Mouse (Mus musculus): Measurements from ENCODE around the gene Pip4p1.

Pip4p1 gene

GRCm38 (mm10) chr14:50892091-50892490 is 38.6 kb downstream of the Pip4p1 start:
- DNase-seq = no peak

GRCm38 (mm10) chr14:50891621-50892020 is 39.0 kb downstream of the Pip4p1 start:
- DNase-seq = no peak

GRCm38 (mm10) chr14:50876236-50876950 is 54.3 kb downstream of the Pip4p1 start:
- DNase-seq = no peak
